Mouse (Mus musculus) olfactory bulb, adult 2 months (tissue): ENCODE measurements around the gene Hexim1.

Experiments
- CTCF ChIP-seq: fragments of 200-500 bp; IDR thresholded peaks from 2 replicates; pipeline ENCODE4 v1.5.1; 2012; ENCODE audit warnings: low read depth, mild to moderate bottlenecking, low read length, moderate library complexity; ENCODE audit not compliant: insufficient read depth
- POLR2A ChIP-seq: fragments of 200-500 bp; IDR thresholded peaks from 2 replicates; pipeline ENCODE4 v1.6.1; 2012; ENCODE audit warnings: mild to moderate bottlenecking, low read depth, low read length, moderate library complexity; ENCODE audit not compliant: insufficient read depth

GRCm38 (mm10) chr11:103096979-103097894 is 18.8 kb upstream of the Hexim1 start:
- TF ChIP-seq POLR2A (no peak), CTCF (no peak)
